Mouse (Mus musculus) intestine, embryonic 14.5 days (tissue): ENCODE data around the gene Msh3. TPM values are rescaled to one million over a fixed set of nuclear protein-coding genes. Genes with fewer than 3 reads are reported as not detected.

Source experiments
- ATAC-seq: fragments of 200-750 bp; cut with Nextera tagmentation; replicated peaks from 2 replicates; pipeline ENCODE4 v1.8.0; 2017; ENCODE audit warnings: low read depth, moderate number of reproducible peaks, moderate TSS enrichment, moderate library complexity; ENCODE audit not compliant: low FRiP score, low TSS enrichment
- DNase-seq: peaks from one replicate; pipeline ENCODE4 v3.0.0-alpha.2; 2018; ENCODE audit warnings: low spot score
- H3K27ac ChIP-seq: fragments of 300-500 bp; sonication (generic); 2 replicates; pipeline ENCODE4 v1.5.1; 2014; ENCODE audit warnings: low read depth, mild to moderate bottlenecking, control low read depth
- H3K27me3 ChIP-seq: fragments of 300-500 bp; sonication (generic); replicated peaks from 2 replicates; pipeline ENCODE4 v1.6.1; 2014; ENCODE audit warnings: low read length, control low read depth; ENCODE audit not compliant: control insufficient read depth, insufficient read depth
- H3K36me3 ChIP-seq: fragments of 300-500 bp; sonication (generic); 2 replicates; pipeline ENCODE4 v1.6.1; 2014; ENCODE audit warnings: low read length, control low read depth; ENCODE audit not compliant: control insufficient read depth, insufficient read depth
- H3K4me1 ChIP-seq: fragments of 300-500 bp; sonication (generic); replicated peaks from 2 replicates; pipeline ENCODE4 v1.6.1; 2014; ENCODE audit warnings: low read length, control low read depth, mixed read lengths; ENCODE audit not compliant: control insufficient read depth, insufficient read depth
- H3K4me2 ChIP-seq: fragments of 300-500 bp; sonication (generic); 2 replicates; pipeline ENCODE4 v1.6.1; 2014; ENCODE audit warnings: low read length
- H3K4me3 ChIP-seq: fragments of 300-500 bp; sonication (generic); 2 replicates; pipeline ENCODE4 v1.5.1; 2014; ENCODE audit warnings: low read depth, low read length, control low read depth, mixed read lengths
- H3K9ac ChIP-seq: fragments of 300-500 bp; sonication (generic); 2 replicates; pipeline ENCODE4 v1.6.1; 2014; ENCODE audit warnings: mild to moderate bottlenecking, low read length
- H3K9me3 ChIP-seq: fragments of 300-500 bp; sonication (generic); 2 replicates; pipeline ENCODE4 v1.6.1; 2016; ENCODE audit warnings: low read length, control low read depth; ENCODE audit not compliant: control insufficient read depth
- WGBS: fragments of 180-500 bp; shearing (Covaris S2); extraction: QIAGEN DNeasy Blood & Tissue Kit; methylation state at CpG from one replicate; pipeline ENCODE4 v1.1.7; 2014; 5-methylcytosine and 5-hydroxymethylcytosine counted together
- polyA plus RNA-seq: library from polyadenylated mRNA; unstranded; fragments of >200 nt; fragmentation: Nextera tagmentation; extraction: Ambion mirVana; gene quantifications from 2 replicates; pipeline ENCODE4 v1.2.1, GENCODE M21; 2014

Msh3 gene
- polyA plus RNA-seq, 1 experiment from 2014 or later, result 30.2 TPM

DNA sequence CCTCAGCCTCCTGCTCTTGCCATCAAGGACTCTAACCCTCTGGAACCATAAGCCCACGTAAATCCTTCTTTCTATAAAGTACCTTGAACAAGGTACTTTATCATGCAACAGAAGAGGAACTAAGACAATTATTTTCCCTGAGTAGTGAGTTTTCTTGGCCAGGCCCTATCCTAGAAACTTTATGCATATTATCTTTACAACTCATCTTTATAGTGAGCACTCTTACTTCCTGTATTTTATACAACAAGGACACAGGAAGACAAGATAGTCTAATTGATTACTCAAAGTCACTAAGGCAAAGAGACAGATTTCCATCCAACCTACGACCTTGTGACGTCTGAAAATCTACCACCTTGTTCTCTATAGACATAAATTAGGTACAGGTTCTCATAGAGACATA, 15.0 kb downstream of the Msh3 start:
- peaks cover 41% of the 10 kb centered on the region for H3K36me3 ChIP-seq
- no peak overlapping the region for H3K4me3 ChIP-seq
- H3K27me3 ChIP-seq, result no peaks in the 10 kb centered on the region
- WGBS, result 86% methylated on average over 3 of the region's 3 CpGs
- H3K4me2 ChIP-seq, result no peak overlapping the region
- H3K9me3 ChIP-seq, result no peaks in the 10 kb centered on the region
- no peak overlapping the region for H3K27ac ChIP-seq
- no peak for ATAC-seq
- no peak for DNase-seq
- H3K4me1 ChIP-seq, result no peaks in the 10 kb centered on the region
- H3K9ac ChIP-seq, result no peak overlapping the region

DNA sequence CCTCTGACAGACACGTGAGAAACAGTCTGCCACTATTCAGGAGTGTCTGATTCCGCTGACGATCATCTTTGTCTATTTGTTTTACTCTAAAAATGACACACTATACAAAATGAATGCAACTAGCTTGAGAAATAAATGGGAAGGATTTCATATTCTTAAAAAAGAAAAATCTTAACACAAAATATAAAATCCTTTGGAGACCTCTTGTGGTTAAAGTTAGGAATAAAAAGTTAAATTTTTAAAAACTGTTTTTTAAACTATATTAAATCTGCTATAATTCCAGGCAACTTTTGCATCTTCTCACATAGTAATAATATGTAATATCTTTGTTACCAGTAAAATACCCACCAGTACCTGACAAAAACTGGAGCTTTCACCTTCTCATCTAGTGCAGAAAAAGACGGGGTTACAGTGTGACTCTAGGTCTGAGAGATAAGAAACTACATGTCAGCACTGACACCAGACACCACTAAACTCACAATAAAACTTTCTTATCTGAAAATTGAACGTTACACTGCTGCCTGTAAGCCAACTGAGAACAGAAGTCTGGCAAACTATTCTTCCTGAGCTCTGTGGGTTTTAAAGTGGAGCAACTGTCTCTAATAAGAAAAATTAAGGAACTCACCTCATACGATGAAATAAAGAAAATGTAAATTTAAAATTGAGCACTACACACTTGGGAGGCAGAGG, 16.9 kb downstream of the Msh3 start:
- Histone ChIP-seq H3K9ac (no peak overlapping the region), H3K4me2 (no peak overlapping the region), H3K27ac (no peak overlapping the region), H3K27me3 (no peaks in the 10 kb centered on the region), H3K4me3 (no peak overlapping the region), H3K4me1 (no peaks in the 10 kb centered on the region), H3K9me3 (no peaks in the 10 kb centered on the region), H3K36me3 (peaks cover 24% of the 10 kb centered on the region)
- WGBS, result 82% methylated on average over 6 of the region's 6 CpGs
- no peak for DNase-seq
- no peak for ATAC-seq

DNA sequence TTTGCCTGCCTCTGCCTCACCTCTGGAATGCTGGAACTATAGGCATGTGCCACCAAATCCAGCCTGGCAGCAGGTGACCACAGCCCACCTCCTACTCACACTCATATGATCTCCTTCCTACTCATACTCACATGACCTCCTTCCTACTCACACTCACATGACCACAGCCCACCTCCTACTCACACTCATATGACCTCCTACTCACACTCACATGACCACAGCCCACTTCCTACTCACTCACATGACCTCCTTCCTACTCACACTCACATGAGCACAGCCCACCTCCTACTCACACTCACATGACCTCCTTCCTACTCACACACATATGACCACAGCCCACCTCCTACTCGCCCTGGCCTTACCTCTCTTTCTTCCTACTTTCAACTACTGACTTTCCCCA, 17.9 kb downstream of the Msh3 start:
- H3K27ac ChIP-seq, result no peak overlapping the region
- DNase-seq, result no peak
- H3K4me3 ChIP-seq, result no peak overlapping the region
- H3K4me1 ChIP-seq, result no peaks in the 10 kb centered on the region
- no peaks in the 10 kb centered on the region for H3K27me3 ChIP-seq
- 87% methylated on average over 1 of the region's 1 CpGs for WGBS
- peaks cover 15% of the 10 kb centered on the region for H3K36me3 ChIP-seq
- H3K9me3 ChIP-seq, result no peaks in the 10 kb centered on the region
- H3K4me2 ChIP-seq, result no peak overlapping the region
- H3K9ac ChIP-seq, result no peak overlapping the region
- ATAC-seq, result no peak

DNA sequence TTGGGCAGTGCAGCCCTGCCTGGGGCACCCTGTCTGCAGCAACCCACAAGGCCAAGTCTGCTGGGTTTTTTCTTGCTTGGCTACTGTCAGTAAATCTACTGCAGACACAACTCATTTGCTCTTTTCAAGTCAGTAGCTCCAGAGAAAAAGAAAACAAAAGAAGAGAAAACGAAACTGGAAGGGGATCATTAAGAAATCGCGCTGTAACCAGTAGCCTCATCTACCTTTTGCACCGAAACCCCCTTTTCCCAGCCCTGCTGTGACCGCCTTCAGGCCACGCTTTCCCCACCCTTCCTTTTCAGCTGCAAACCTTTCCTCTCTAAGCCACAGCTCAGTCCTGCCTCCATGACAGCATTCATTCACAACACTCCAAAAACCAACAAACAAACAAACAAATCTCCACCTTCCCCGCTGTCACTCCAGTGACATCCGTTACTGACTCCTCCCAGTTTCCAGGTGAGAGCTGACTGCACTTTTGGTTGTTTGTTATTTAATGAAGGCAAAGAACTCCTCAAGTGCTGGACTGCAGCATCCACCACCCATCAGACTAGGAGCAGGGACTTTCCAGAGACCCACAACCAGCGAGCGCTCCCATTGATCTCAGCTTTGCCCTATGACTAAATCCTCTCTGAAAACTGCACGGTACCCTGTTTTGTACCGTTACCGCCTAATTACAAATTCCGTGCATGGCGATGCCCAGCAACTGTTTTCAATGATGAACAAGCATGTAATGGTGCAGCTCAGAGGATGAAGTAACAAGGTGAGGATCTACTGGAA, 22.5 kb downstream of the Msh3 start:
- Histone ChIP-seq H3K27me3 (no peaks in the 10 kb centered on the region), H3K27ac (no peak overlapping the region), H3K4me2 (no peak overlapping the region), H3K36me3 (peaks cover 9% of the 10 kb centered on the region), H3K4me1 (no peaks in the 10 kb centered on the region), H3K9me3 (no peaks in the 10 kb centered on the region), H3K9ac (no peak overlapping the region), H3K4me3 (no peak overlapping the region)
- WGBS, result 91% methylated on average over 15 of the region's 15 CpGs
- ATAC-seq, result no peak
- no peak for DNase-seq

DNA sequence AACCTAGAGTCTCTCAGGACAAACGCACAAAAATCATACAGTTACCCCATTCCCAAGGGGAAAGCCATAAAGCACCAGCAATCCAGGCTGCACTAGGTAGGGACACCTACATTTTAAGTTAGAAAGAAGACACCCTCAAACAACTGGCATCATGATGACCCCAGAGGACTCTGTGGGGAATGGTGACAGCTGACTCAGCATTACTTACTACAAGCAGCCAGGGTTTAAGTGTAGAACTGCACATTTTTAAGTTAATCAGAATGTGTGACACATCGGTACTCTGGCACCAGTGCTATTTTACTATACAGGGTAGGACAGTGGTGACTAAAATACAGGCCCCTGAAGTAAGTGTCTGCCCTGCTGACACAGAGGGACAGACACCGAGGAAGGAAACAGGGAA, 24.2 kb downstream of the Msh3 start:
- no peak for DNase-seq

DNA sequence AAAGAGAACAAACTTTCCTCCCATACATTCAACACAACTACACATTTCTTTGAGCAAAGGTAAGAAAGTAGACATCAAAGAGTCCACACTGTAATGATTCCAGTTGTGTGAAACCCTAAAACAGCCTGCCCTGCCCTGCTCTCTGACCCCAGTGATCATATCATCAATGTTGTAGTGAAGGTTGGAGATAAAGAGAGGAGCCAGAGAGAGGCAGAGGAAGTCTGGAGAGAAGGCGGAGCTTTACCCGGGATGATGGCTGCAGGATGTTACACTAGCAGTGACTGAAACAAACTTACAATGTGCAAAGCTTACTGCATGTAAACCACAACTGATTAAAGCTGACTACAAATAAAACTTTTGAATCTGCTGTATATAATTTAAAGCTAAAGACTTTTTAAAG, 26.8 kb downstream of the Msh3 start:
- H3K27ac ChIP-seq, result no peak overlapping the region
- 73% methylated on average over 2 of the region's 2 CpGs for WGBS
- H3K4me3 ChIP-seq, result no peak overlapping the region
- no peak overlapping the region for H3K4me2 ChIP-seq
- DNase-seq, result no peak
- H3K9me3 ChIP-seq, result no peaks in the 10 kb centered on the region
- H3K27me3 ChIP-seq, result no peaks in the 10 kb centered on the region
- H3K9ac ChIP-seq, result no peak overlapping the region
- no peak for ATAC-seq
- H3K4me1 ChIP-seq, result no peaks in the 10 kb centered on the region
- peaks cover 5% of the 10 kb centered on the region; the same call in 1 of the 2 replicates for H3K36me3 ChIP-seq

More for the DNA sequence above, 24.2 kb downstream of the Msh3 start:
- Histone ChIP-seq H3K27ac (no peak overlapping the region), H3K4me3 (no peak overlapping the region), H3K36me3 (peaks cover 5% of the 10 kb centered on the region; the same call in 1 of the 2 replicates), H3K4me2 (no peak overlapping the region), H3K27me3 (no peaks in the 10 kb centered on the region), H3K9me3 (no peaks in the 10 kb centered on the region), H3K9ac (no peak overlapping the region), H3K4me1 (no peaks in the 10 kb centered on the region)
- no peak for ATAC-seq
- 90% methylated on average over 3 of the region's 3 CpGs for WGBS

DNA sequence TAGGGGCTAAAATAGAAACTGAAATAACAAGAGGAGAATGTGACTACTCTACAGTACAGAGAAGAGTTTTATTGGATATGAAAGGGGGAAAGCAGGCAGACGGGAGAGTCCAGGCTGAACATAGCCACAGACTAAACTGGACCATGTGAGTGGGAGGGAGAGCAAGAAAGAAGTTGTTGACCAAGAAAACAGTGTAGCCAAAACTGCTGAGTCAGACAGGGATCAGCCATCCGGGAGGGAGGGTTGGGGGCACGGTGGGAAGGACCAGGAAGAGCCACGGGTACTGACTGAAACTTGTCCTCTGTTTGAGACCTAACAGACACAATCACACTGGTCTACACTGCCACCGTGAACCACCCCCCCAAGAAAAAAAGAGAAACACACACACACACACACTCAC, 28.8 kb downstream of the Msh3 start:
- Histone ChIP-seq H3K27me3 (no peaks in the 10 kb centered on the region), H3K4me3 (no peak overlapping the region), H3K4me1 (no peaks in the 10 kb centered on the region), H3K9me3 (no peaks in the 10 kb centered on the region), H3K4me2 (no peak overlapping the region), H3K36me3 (peaks cover 7% of the 10 kb centered on the region; the same call in 1 of the 2 replicates), H3K9ac (no peak overlapping the region), H3K27ac (no peak overlapping the region)
- 69% methylated on average over 5 of the region's 5 CpGs for WGBS
- ATAC-seq (no peak), DNase-seq (no peak)

DNA sequence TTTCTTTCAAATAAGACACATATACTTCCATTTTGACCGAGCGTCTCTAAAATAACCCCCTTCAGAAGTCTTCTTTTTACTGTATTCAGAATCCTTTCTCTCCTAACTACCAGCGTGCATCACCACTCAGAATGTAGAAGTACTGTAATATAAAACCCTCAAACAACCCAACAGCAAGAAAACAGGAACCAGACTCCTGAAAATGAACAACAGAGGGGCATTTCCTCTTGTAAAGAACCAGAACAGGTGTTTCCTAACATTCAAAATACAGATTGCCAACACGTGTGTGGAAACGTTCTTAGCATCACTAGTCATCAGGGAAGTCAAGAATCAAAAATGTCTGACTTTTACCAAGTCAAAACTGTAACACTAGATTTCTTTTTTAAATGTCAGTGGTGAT, 34.0 kb downstream of the Msh3 start:
- Histone ChIP-seq H3K27ac (no peak overlapping the region), H3K9ac (no peak overlapping the region), H3K27me3 (no peaks in the 10 kb centered on the region), H3K4me2 (no peak overlapping the region), H3K4me3 (no peak overlapping the region), H3K9me3 (no peaks in the 10 kb centered on the region), H3K36me3 (peaks cover 10% of the 10 kb centered on the region; the same call in 1 of the 2 replicates), H3K4me1 (no peaks in the 10 kb centered on the region)
- WGBS, result 88% methylated on average over 5 of the region's 5 CpGs
- DNase-seq (no peak), ATAC-seq (no peak)

DNA sequence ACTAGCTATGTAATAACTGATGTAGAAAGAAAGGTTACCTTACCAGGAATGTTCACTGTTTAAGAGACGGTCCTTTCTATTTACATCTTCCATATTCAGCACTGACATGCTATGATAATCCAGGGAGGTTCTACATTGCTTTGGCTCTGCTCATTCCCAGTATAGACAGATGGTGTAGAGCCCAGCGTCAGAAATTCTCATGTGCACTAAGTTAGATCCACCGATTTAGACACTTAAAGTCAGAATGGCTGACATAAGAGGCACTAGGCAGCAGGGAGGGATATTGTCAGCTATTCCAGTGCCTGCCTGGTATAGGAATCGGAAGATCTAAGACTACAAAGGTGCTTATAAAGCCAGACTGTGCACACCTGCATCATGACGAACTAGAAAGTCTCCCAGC, 40.2 kb downstream of the Msh3 start:
- H3K36me3 ChIP-seq, result peaks cover 17% of the 10 kb centered on the region
- H3K4me2 ChIP-seq, result no peak overlapping the region
- no peak for ATAC-seq
- no peaks in the 10 kb centered on the region for H3K27me3 ChIP-seq
- no peak overlapping the region for H3K4me3 ChIP-seq
- WGBS, result 84% methylated on average over 5 of the region's 5 CpGs
- H3K4me1 ChIP-seq, result no peaks in the 10 kb centered on the region
- H3K27ac ChIP-seq, result no peak overlapping the region
- DNase-seq, result no peak
- H3K9me3 ChIP-seq, result no peaks in the 10 kb centered on the region
- H3K9ac ChIP-seq, result no peak overlapping the region
